Mouse (Mus musculus): ENCODE data around the gene Psmb1.
A peak's percentile ranks its signal among the peaks of the same experiment; 100 is the strongest.
"Not testable (repeated sequence)": the region's sequence is repeated elsewhere in the genome, so short reads cannot be mapped to it uniquely, and the experiment has no call there.

The Psmb1 gene

DNA sequence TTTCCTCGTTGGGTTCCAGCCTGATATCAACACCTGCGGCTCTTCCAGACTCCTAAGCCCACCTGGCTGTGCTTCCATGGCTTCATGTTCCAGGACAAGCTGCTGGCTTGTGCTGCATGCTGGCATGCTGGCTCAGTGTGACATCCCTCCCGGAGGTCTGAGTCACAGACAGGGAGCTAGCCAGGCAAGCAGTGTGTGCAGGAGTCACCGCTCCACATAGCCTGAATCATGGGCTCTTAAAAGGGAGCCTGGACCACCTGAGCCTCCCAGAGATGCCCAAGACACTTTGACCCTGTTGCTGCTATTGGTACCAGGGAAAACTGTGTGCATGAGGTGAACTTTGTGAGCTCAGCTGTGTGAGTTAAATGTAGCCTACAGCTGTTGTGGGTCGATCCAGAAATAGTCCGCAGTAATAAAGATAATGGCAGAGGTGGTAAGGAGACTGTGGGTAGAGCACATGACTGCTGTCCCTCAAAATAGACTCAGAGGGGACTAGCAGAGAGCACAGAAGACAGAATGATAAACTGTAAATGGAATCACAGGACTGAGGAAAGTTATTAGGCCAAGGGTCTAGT, 37.5 kb downstream of the Psmb1 start:
- DNase-seq (ENCODE audit: low spot score in 2 of 2) = no peak

DNA sequence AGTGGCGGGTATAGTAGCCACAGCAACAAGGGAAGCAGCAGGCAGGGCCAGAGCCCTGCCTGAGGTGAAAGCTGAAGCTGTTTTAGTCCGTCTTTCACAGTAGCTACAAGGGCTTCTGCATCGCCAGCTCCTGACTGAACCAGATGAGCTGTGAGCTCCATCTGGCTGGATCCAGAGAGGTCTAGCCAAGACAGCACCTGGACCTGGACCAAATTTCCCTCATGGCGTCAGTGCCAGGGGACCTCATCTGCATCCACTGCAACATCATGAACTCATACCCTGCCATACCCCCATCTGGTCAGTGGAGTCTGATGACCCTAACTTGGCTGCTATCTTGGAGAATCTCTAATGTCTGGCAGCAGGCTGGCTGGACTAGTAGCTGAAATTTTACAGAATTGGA, 39.8 kb downstream of the Psmb1 start:
- DNase-seq (ENCODE audit: low spot score in 2 of 2) = no peak

DNA sequence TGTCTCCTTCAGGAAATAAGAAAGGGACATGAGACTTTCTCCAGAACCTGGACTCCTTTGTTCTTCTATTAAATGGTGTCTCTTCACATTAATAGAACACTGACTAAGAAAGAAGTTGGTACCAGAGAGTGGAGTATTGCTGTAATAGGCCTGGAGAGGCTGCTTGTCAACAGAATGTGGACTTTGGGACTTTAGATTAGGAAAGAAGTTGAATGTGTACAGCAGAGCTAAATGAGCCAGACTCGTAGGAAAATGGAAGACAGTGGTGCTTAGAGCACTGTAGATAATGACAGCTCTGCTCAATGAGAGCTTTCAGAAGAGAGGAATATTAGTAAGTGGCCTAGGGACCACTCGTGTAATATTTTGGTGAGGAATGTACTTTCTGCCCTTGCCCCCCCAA, 43.0 kb downstream of the Psmb1 start:
- DNase-seq (ENCODE audit: low spot score in 2 of 2) = no peak

DNA sequence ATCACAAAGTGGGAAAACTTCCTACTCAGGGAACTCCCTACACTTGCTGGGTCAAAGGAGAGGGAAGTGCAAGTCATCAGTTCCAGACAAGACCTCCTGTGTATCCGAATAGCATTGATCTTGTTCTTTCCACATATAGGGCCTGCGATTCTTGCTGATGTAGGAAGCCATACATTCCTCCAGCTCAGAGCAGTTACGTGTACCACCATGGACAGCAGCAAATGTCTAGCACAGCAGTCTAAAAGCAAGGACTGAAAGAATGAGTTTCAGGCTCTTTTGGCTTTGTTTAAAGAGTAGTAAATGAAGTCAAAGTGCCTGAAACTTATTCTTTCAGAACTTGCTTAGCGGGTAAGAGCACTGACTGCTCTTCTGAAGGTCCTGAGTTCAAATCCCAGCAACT, 44.3 kb downstream of the Psmb1 start:
- DNase-seq (ENCODE audit: low spot score in 2 of 2) = no peak

DNA sequence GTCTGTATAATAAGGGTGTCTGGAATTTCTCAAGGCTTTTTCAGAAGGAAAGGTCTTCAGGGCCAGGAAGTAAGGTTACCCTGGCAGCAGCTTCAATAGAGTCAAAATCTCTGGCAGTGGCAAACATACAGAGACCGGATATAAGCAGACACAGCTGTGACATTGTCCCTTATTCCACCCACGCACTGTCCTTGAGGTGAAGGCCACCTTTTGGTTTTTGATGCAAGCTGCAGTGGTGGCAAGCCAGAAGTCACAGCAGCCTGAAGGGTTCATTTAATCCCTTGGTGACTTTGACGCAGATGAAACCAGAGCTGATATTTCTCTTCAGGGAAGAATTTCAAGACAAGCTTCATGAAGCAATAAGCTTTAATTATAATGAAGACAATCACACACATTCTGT, 49.9 kb downstream of the Psmb1 start:
- no peak for DNase-seq (ENCODE audit: low spot score in 2 of 2)

DNA sequence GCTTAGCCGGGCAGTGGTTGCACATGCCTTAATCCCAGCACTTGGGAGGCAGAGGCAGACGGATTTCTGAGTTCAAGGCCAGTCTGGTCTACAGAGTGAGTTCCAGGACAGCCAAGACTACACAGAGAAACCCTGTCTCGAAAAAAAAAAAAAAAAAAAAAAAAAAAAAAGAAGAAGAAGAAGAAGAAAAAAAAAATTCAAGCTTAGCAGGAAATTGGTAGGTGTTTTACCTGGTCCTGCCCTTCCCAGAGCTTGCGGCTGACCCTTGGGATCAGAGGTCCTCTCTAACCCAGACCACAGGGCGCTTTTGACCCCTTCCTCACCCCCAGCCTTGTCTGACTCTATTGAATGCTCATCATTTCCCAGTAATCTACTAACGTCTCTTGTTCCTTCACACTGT, 50.4 kb downstream of the Psmb1 start:
- not testable (repeated sequence) for DNase-seq (ENCODE audit: low spot score in 2 of 2)

DNA sequence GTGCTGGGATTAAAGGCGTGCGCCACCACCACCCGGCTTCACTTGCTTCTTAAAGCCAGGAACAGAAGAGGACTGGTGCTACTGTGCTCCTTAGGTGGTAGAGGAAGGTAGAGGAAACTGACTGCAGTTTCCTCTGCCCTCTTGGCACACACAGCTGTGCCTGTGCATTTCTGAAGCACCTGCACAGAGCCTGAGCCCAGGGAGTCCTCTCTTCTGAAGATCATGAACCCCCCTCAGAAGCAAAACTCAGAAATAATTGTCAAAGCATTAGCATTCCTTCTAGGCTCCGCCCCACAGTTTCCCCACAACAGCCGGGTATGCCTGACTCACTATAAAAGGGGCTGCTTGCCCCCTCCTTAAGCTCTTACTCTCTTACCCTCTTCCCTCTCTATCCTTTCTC, 51.7 kb downstream of the Psmb1 start:
- DNase-seq (ENCODE audit: low spot score in 2 of 2) = no peak

DNA sequence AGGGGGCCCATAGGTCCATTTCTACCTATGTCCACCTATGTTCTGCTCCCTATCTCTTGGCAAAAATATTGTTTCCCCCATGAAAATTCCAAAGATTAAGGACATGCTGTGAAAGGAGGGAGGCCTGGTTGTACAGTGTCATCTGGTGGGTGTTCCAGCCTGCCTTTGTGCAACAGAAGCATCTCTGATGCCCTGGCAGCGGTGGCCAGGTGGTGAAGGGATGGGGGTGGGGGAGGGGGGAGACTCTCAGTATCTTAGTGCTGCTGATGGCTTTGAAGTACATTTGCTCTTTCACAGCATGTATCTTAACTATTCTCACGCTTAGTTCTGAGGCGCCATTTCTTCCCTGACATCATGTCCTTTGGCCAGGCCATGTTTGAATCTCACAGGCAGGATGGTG, 54.1 kb downstream of the Psmb1 start:
- no peak for DNase-seq (ENCODE audit: low spot score in 2 of 2)

DNA sequence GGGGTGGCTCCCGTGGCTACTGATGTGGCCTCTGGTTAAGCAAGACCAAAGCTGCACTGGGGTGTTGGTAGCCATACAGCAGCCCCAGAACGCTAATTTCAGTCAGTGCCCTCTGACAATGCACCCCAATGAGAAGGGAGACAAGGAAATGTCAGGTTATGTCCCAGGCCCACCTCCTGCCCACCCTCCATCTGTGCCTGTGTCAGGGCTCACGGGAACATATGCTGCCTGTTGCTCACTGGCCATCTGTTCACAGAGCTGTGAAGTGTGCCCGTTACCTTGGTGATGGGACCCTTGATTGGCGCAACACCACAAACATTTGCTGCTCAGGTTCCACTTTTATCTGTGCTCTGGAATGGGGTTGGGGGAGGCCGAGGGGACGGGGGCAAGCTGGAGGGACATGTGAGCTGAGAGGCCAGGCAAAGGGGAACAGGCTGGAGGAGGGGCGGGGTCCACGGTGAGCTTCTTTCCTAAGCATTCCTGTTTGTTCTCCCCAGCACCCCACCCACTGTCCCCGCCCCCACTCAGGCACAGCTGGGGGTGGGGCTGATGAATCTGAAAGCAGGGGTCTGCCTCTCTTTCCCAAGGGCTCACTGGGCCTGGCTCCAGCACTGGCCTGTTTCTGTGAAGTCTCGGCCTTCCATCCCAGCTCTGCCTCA, 59.0 kb downstream of the Psmb1 start:
- DNase-seq (ENCODE audit: low spot score in 2 of 2) = no peak

DNA sequence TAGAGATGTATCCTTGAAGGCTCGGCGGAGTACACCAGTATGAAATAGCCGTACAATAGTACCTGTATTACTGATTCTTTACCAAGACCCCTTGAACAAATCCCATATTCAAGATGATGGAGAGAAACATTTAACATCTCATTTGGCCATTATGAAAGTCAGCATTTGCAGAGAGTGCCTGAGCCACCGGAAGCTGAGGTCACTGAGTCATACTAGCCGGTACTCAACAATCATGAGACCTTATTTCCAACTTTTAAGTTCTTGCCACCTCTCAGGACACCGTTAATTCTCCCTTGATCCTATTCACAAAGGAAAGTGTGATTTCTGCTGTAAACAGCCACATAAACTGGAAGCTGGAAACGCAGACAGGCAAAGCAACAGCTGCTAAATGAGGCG, 59.5 kb downstream of the Psmb1 start:
- DNase-seq (ENCODE audit: low spot score in 2 of 2) = peak; percentile 18 to 41

DNA sequence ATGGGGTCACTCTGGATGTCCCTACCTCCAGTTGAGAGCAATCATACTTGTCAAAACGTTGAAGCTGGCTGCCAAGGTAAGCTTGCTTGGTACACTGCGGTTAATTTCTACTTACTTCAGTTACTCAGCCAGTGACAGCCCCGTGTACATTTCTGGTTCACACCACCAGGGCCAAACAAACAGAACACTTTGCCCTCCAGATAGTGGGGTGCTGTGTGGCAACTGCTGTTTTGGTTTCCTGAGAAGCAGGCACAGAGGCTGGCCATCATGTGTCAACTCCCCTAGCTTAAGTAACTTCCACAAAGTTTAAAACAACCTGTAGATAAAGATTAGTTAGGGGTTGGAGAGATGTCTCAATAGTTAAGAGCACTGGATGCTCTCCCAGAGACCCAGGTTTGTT, 64.8 kb downstream of the Psmb1 start:
- no peak for DNase-seq (ENCODE audit: low spot score in 2 of 2)

DNA sequence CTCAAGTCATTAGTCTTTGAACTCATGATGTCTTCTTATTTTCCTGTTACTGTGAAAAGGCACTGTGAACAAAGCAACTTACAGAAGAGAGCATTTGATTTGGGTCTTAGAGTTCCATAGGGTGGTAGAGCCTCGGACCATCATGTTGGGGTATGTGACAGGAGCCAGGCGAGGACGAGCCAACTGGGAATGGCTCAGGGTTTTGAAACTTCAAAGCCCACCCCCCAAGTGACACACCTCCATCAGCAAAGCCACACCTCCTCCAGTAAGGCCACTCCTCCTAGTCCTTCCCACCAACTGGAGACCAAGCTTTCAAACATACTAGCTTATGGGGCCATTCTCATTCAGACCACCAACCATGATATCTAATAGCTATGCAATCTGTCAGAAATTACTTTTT, 67.5 kb downstream of the Psmb1 start:
- DNase-seq (ENCODE audit: low spot score in 2 of 2) = no peak

DNA sequence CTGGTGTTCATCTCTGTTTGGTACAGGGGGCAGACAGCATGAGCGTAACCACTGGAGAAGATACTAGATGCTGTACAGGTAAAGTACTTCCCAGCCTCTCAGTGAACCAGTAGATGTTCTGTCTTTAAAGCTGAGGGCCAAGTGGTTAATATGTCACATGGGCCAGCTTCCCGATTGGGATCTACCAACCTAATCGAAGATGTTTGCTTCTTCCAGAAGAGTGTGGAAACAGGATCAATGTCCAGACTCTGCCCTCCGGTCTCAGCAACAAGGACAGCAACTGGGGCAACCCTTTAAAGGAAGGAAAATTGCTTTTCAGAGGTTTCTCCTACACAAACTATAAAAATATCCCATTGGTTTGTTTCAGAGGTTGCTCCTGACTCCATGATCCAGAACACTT, 68.0 kb downstream of the Psmb1 start:
- DNase-seq (ENCODE audit: low spot score in 2 of 2) = no peak

DNA sequence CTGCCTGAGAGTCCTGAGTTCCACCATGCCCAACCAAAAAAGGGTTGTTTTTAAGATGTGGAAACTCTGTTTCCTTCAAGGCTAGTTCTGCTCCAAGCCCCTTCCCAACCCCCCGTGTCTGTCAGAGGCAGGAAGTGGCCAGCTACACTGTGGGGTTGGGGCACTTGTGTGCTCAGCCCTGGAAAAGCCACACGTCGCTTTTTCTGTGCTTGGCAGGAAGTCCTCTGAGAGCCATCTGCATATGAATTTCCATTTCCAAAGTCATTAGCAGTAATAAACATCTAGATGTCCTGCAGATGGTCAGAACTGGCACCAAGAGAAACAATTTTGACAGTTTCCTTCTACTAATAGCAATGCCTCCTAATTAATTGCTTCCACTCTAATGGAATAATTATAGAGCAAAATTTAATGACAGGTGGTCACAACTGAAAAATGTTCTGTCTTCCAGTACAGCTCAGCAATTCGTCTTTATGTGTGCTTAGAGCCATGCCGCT, 68.5 kb downstream of the Psmb1 start:
- DNase-seq (ENCODE audit: low spot score in 2 of 2) = peak in 1 of 2 experiments; percentile 12

DNA sequence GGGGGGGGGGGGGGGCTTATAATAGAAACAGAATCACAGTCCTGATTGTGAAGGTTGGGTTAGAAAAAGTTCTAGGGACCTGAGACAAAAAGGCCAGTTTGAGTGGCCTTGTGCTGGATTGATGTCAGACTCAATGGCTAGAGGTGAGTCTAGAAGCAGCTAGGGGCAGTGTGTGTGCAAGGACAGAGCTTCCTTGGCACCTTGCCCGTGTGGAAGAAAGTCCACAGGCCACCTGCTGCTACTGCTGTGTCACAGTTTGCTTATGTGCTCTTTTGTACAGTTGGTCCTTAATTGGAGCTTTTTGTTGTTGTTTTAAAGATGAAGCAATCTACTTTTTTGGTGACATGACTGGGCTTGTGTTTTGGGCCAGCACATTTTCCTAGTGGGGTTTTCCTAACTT, 69.6 kb downstream of the Psmb1 start:
- no peak for DNase-seq (ENCODE audit: low spot score in 2 of 2)

DNA sequence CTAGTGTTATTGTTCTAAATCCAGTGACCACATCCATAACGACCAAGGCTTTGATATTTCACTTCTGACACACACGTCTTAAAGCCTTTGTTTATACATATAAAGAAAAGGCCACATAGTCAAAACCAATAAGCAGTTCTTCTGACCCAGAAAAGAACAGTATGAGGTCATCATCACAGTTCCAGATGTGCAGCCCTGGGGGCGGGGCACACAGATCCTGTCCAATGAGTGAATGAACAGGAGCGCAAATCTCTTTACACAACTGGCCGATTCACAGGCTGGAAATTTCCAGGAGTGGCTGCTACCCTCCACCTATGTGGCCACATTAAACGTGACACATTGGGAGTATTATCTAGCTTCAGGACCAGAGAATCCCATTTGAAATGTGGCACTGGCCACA, 70.1 kb downstream of the Psmb1 start:
- DNase-seq (ENCODE audit: low spot score in 2 of 2) = no peak

DNA sequence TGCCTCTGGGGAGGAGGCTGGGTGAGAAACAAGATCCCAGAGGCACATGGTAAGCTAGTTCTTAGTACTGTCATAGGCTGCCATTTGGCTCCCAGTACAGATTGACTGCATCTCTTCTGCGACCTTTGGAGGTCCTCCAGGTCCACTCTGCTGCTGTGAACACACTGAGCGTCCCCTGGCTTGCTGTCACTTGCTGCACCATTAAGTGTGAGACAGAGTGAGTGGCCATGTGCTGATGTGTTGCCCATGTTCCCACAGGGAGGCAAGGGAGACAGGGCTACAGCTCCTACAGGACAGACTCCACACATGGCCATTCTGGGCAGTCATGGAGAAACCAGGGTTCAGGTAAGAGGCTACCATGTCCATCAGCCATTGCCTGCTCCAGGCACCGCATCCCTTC, 73.6 kb downstream of the Psmb1 start:
- DNase-seq (ENCODE audit: low spot score in 2 of 2) = no peak
